Mouse (Mus musculus) megakaryocyte, embryonic 14.5 days (primary cell): ENCODE data around the gene Vmn1r148. TPM values are rescaled to one million over a fixed set of nuclear protein-coding genes. Genes with fewer than 3 reads are reported as not detected.
"Not testable (repeated sequence)": the region's sequence is repeated elsewhere in the genome, so short reads cannot be mapped to it uniquely, and the experiment has no call there.

ENCODE experiments used
- H3K27me3 ChIP-seq: replicated peaks from 2 replicates; pipeline ENCODE3; 2012; ENCODE audit warnings: inconsistent platforms
- H3K36me3 ChIP-seq: replicated peaks from 2 replicates; pipeline ENCODE3; 2012; ENCODE audit warnings: low read length, inconsistent platforms, mixed read lengths
- H3K4me1 ChIP-seq: 2 replicates; pipeline ENCODE4 v1.6.1; 2012; ENCODE audit warnings: inconsistent platforms
- H3K4me3 ChIP-seq: replicated peaks from 2 replicates; pipeline ENCODE3; 2012; ENCODE audit warnings: moderate library complexity, mild to moderate bottlenecking, inconsistent platforms
- H3K9me3 ChIP-seq: 2 replicates; pipeline ENCODE4 v1.6.1; 2012; ENCODE audit warnings: inconsistent platforms
- polyA plus RNA-seq: library from polyadenylated mRNA; stranded (reverse); fragments of >175 nt; gene quantifications from 2 replicates; pipeline ENCODE4 v1.2.3, GENCODE M21; 2012; ENCODE audit warnings: low replicate concordance; ENCODE audit not compliant: insufficient read depth

Vmn1r148 gene
- not detected in 2 replicates for polyA plus RNA-seq

DNA sequence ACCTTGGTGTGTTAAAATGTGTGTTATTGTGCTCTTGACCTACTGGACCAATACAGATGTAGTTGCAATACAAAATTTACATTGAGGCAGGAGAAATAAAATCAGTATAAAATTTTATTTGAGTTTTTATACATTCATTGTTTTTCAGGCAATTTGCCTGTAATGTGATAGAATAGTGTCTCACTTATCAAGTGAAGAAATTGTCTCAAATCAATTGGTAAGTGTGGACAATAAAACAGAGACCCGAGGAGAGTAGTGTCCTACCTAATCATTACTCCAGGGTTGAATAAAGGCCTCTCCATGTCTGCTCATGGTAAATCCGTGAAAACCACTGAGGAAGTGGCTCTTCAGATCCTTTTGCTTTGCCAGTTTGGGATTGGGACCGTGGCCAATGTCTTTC, at the start of gene Vmn1r148:
TSS of gene Vmn1r148 (plus strand) at position 301 of the 400 bp plus-strand sequence.
- not testable (repeated sequence) for H3K4me1 ChIP-seq, H3K27me3 ChIP-seq, H3K36me3 ChIP-seq, H3K9me3 ChIP-seq, H3K4me3 ChIP-seq

DNA sequence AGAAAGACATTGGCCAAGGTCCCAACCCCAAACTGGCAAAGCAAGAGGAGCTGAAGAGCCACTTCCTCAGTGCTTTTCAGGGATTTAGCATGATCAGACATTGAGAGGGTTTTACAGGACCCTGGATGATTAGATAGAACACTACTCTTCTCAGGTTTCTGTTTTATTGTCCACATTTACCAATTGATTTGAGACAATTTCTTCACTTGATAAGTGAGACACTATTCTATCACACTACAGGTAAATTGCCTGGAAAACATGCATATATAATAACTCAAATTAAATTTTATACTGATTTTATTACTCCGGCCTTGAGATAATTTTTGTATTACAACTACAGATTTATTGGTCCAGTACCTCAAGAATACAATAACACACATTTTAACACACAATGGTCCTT, 42.4 kb upstream of the Vmn1r148 start, which contains the start of gene Gm8660:
TSS of gene Gm8660 (minus strand) at position 101 of the 400 bp plus-strand sequence.
- not testable (repeated sequence) for H3K27me3 ChIP-seq, H3K9me3 ChIP-seq, H3K4me3 ChIP-seq, H3K36me3 ChIP-seq, H3K4me1 ChIP-seq

- H3K27me3 ChIP-seq, H3K4me1 ChIP-seq, H3K36me3 ChIP-seq, H3K4me3 ChIP-seq, H3K9me3 ChIP-seq: not testable (repeated sequence)
These were observed 24.7 kb downstream of the Vmn1r148 start, which contains the start of gene Vmn1r149 for GRCm38 (mm10) chr7:22438129-22438528. Gene Vmn1r149 (minus strand): TSS chr7:22438229.

DNA sequence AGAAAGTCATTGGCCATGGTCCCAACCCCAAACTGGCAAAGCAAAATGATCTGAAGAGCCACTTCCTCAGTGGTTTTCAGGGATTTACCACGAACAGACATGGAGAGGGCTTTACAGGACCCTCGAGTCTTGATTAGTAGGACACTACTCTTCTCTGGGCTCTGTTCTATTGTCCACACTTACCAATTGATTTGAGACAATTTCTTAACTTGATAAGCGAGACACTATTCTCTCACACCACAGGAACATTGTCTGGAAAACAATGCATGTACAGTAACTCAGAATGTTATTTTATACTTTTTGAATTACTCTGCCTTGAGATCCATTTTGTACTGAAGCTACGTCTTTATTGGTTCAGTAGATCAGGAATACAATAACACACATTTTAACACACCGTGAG, 50.6 kb downstream of the Vmn1r148 start, which contains the start of gene Gm10665:
TSS of gene Gm10665 (minus strand) at position 101 of the 400 bp plus-strand sequence.
- H3K4me1 ChIP-seq, H3K36me3 ChIP-seq, H3K27me3 ChIP-seq, H3K9me3 ChIP-seq, H3K4me3 ChIP-seq: not testable (repeated sequence)

Other genes with a start within 250 kb of the Vmn1r148 start
- gene Vmn1r142, start 249.5 kb upstream of the Vmn1r148 start, polyA plus RNA-seq, result not detected in 2 replicates
- gene Vmn1r143, start 224.2 kb upstream of the Vmn1r148 start, polyA plus RNA-seq, result not detected in 2 replicates
- gene Gm8653, start 212.3 kb upstream of the Vmn1r148 start, polyA plus RNA-seq, result not detected in 2 replicates
- not detected in 2 replicates for gene Gm8453, start 184.1 kb upstream of the Vmn1r148 start, polyA plus RNA-seq
- gene Gm4187, start 83.9 kb upstream of the Vmn1r148 start, polyA plus RNA-seq, result not detected in 2 replicates
- gene Gm8660, start 42.5 kb upstream of the Vmn1r148 start, polyA plus RNA-seq, result not detected in 2 replicates
- gene Vmn1r149, start 24.6 kb downstream of the Vmn1r148 start, polyA plus RNA-seq, result not detected in 2 replicates
- not detected in 2 replicates for gene Gm10665, start 50.5 kb downstream of the Vmn1r148 start, polyA plus RNA-seq
- not detected in 2 replicates for gene Vmn1r151, start 86.1 kb downstream of the Vmn1r148 start, polyA plus RNA-seq
- gene Vmn1r152, start 109.4 kb downstream of the Vmn1r148 start, polyA plus RNA-seq, result not detected in 2 replicates
- not detected in 2 replicates for gene Gm8677, start 121.3 kb downstream of the Vmn1r148 start, polyA plus RNA-seq
- not detected in 2 replicates for gene Gm4201, start 151.8 kb downstream of the Vmn1r148 start, polyA plus RNA-seq
- gene Gm4565, start 174.5 kb downstream of the Vmn1r148 start, polyA plus RNA-seq, result not detected in 2 replicates
- not detected in 2 replicates for gene Vmn1r155, start 244.4 kb downstream of the Vmn1r148 start, polyA plus RNA-seq